Mouse (Mus musculus): ENCODE measurements around the gene Ctdspl. TPM values are rescaled to one million over a fixed set of nuclear protein-coding genes. Genes with fewer than 3 reads are reported as not detected.

Gene Ctdspl
- polyA plus RNA-seq (2014; fragmentation: Nextera tagmentation; extraction: Ambion mirVana) = 21.3 and 22.1 TPM in 2 replicates

DNA sequence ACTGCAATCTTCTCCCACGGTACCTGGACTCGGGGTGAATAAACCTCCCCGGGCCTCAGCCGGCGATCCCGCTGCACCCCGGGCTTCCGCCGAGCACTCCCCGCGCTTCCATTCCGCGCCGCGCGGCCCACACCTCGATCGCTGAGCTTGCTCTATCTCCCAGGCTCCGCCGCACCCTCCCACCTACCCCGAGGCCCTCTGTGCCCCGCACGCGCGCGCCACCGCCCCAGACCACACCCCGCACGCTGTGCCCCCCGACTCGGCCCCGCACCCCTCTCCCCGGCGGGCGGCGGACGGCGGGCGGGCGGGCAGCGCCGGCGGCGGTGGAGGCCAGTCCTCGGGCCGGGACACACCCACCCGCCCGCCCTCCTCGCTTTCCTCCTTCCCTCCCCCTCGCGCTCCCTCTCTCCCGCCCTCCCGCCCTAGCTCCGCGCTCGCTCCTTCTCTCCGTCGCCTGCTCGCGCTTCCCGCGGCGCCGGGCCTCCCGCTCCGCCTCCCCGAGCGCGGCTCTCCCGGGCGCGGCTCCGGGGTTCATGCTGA lies at the start of gene Ctdspl:
TSS of gene Ctdspl (plus strand) at position 343 of the 540 bp plus-strand sequence.
- H3K4me3 ChIP-seq (ENCODE audit: low read depth, low read length) = peak within 1 kb of the TSS; percentile 88
- H3K36me3 ChIP-seq (ENCODE audit: control insufficient read depth, insufficient read depth, low read length) = 0 out of 2 replicates have a peak, but pooled peaks cover 5% of the 10 kb centered on the region
- peak; percentile 41 for ATAC-seq (replicated peaks; ENCODE audit: low FRiP score, low TSS enrichment, low read depth)
- H3K4me2 ChIP-seq (ENCODE audit: low read length) = peak within 1 kb of the TSS; percentile 96
- no peaks in the 10 kb centered on the region for H3K27me3 ChIP-seq (replicated peaks; ENCODE audit: control insufficient read depth, insufficient read depth, low read length)
- WGBS = under 1% methylated on average over 42 of the region's 73 CpGs
- H3K27ac ChIP-seq (ENCODE audit: low read depth) = peak within 1 kb of the TSS; percentile 63
- H3K9me3 ChIP-seq (ENCODE audit: control insufficient read depth, low read length) = no peaks in the 10 kb centered on the region
- peak within 1 kb of the TSS; percentile 66 for H3K9ac ChIP-seq (ENCODE audit: low read length)
- H3K4me1 ChIP-seq (replicated peaks; ENCODE audit: control insufficient read depth, insufficient read depth, low read length) = peaks cover 20% of the 10 kb centered on the region
- peak; percentile 85 for DNase-seq (ENCODE audit: low spot score)

DNA sequence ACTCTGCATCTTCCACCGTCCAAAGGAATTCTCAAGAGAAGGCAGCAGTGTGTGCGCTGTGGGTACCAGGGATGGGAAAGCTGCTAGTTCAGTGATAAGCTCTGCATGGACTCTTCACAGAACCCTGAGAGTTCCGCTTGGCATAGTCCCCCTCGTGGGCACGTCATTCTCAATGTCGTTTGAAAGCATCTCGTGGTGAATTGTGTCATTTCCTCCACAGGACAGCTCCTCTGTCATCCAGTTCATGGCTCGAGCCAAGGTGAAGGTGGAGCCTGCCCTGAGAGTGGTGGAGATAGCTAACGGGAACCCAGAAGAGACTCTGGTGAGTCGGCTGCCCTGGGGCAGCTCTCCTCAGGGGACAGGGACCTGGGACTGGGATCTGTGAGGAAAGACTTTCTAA lies 49.4 kb upstream of the Ctdspl start:
- Histone ChIP-seq H3K9me3 (ENCODE audit: control insufficient read depth, low read length) (no peaks in the 10 kb centered on the region), H3K4me1 (replicated peaks; ENCODE audit: control insufficient read depth, insufficient read depth, low read length) (peaks cover 13% of the 10 kb centered on the region), H3K27ac (ENCODE audit: low read depth) (no peak overlapping the region), H3K9ac (ENCODE audit: low read length) (no peak overlapping the region), H3K4me2 (ENCODE audit: low read length) (no peak overlapping the region), H3K4me3 (ENCODE audit: low read depth, low read length) (no peak overlapping the region), H3K36me3 (ENCODE audit: control insufficient read depth, insufficient read depth, low read length) (peaks cover 3% of the 10 kb centered on the region; the same call in 1 of the 2 replicates), H3K27me3 (replicated peaks; ENCODE audit: control insufficient read depth, insufficient read depth, low read length) (no peaks in the 10 kb centered on the region)
- ATAC-seq (replicated peaks; ENCODE audit: low FRiP score, low TSS enrichment, low read depth) (no peak), DNase-seq (ENCODE audit: low spot score) (no peak)
- WGBS = 86% methylated on average over 10 of the region's 10 CpGs

DNA sequence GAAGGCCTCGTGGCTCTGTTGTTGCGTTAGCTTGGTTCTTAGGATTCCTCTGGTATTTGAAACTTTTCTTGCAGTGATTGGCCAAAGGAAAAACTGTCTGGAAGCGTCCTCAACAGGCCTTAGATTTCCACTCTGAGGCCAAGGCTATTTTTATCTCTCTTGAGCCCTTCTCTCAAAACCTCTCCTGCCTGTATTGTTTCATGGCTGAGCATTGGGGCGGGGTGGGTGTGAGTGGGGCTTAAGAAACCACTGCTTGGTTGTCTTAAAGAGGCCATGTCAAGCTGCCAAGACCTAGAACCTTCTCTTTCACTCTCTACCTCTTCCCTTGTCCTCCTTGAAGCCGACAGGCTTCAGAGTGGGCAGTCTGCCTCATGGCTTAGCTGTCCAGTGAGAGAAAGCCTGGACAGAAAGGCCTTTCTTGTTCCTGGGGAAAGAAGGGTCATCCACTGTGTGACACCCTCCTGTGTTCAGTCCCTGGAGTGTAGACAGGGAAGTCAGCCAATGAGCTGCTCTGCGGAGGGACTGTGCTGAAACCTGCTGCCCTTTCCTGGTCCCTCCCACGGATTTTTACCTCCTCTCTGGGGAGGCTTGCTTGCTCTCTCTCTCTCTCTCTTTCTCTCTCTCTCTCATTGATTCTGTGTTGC lies 48.8 kb upstream of the Ctdspl start:
- 74% methylated on average over 7 of the region's 7 CpGs for WGBS
- no peak for ATAC-seq (replicated peaks; ENCODE audit: low FRiP score, low TSS enrichment, low read depth)
- Histone ChIP-seq H3K9ac (ENCODE audit: low read length) (no peak overlapping the region), H3K4me1 (replicated peaks; ENCODE audit: control insufficient read depth, insufficient read depth, low read length) (peaks cover 13% of the 10 kb centered on the region), H3K27me3 (replicated peaks; ENCODE audit: control insufficient read depth, insufficient read depth, low read length) (no peaks in the 10 kb centered on the region), H3K36me3 (ENCODE audit: control insufficient read depth, insufficient read depth, low read length) (no peaks in the 10 kb centered on the region; the same call in 1 of the 2 replicates), H3K4me2 (ENCODE audit: low read length) (no peak overlapping the region), H3K27ac (ENCODE audit: low read depth) (no peak overlapping the region), H3K9me3 (ENCODE audit: control insufficient read depth, low read length) (no peaks in the 10 kb centered on the region), H3K4me3 (ENCODE audit: low read depth, low read length) (no peak overlapping the region)
- DNase-seq (ENCODE audit: low spot score) = no peak

DNA sequence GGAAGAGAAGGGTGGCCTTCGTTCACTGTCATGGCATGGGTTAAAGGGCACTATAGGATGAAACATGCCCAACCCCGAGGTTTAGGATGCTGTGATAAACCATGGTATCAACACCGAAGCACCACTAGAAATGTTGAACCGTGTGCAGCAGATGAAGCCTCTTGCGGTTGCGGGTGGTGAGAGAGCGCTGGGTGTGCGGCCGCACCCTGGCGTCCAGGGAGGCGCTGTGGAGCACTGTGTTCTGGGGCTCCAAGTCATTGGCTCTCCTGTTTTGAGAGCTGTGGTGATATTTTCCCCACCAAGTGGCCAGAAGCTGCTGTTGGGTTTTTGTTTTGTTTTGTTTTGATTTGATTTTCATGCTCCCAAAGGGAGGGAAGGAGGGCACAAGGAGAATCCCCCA lies 47.7 kb upstream of the Ctdspl start:
- no peaks in the 10 kb centered on the region; the same call in 1 of the 2 replicates for H3K36me3 ChIP-seq (ENCODE audit: control insufficient read depth, insufficient read depth, low read length)
- 90% methylated on average over 11 of the region's 11 CpGs for WGBS
- no peaks in the 10 kb centered on the region for H3K9me3 ChIP-seq (ENCODE audit: control insufficient read depth, low read length)

DNA sequence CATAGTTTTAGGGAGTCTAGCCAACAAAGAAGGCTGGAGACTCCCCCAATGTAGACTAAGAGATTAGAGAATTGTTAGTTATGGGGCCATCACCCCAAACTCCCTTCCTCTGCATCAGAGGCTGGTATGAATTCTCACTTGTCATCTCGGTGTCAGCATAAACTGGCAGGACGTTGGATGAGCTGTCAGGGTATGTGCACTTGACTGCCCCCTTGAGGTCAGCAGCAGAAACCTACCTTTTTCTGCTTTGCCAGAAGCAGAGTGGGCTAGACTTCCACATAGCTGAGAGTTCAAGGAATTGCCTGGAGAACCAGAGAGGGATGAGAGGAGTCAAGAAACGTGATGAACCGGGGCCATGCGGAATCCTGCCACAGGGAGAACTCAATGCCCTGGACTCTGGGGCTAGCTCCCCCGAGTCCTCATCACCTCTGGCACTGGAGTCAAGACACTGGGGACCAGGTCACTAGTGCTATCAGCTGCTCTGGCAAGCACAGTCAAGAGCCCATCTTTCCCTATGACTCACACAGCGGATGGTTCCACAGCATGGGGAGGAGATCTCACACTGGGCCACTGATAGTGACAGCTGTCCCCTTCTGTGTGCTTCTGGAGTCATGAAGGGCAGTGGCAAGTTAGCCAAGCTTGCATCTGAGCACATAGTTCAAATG lies 44.8 kb upstream of the Ctdspl start:
- no peaks in the 10 kb centered on the region for H3K9me3 ChIP-seq (ENCODE audit: control insufficient read depth, low read length)
- no peak overlapping the region for H3K27ac ChIP-seq (ENCODE audit: low read depth)
- H3K27me3 ChIP-seq (replicated peaks; ENCODE audit: control insufficient read depth, insufficient read depth, low read length) = no peaks in the 10 kb centered on the region
- H3K36me3 ChIP-seq (ENCODE audit: control insufficient read depth, insufficient read depth, low read length) = no peaks in the 10 kb centered on the region
- no peak for ATAC-seq (replicated peaks; ENCODE audit: low FRiP score, low TSS enrichment, low read depth)
- H3K4me2 ChIP-seq (ENCODE audit: low read length) = no peak overlapping the region
- WGBS = 77% methylated on average over 7 of the region's 7 CpGs
- H3K9ac ChIP-seq (ENCODE audit: low read length) = no peak overlapping the region
- no peak overlapping the region for H3K4me3 ChIP-seq (ENCODE audit: low read depth, low read length)
- no peak for DNase-seq (ENCODE audit: low spot score)
- H3K4me1 ChIP-seq (replicated peaks; ENCODE audit: control insufficient read depth, insufficient read depth, low read length) = no peaks in the 10 kb centered on the region

More for the DNA sequence above, 47.7 kb upstream of the Ctdspl start:
- no peak overlapping the region for H3K4me2 ChIP-seq (ENCODE audit: low read length)
- H3K27me3 ChIP-seq (replicated peaks; ENCODE audit: control insufficient read depth, insufficient read depth, low read length) = no peaks in the 10 kb centered on the region
- no peak for ATAC-seq (replicated peaks; ENCODE audit: low FRiP score, low TSS enrichment, low read depth)
- no peak overlapping the region for H3K9ac ChIP-seq (ENCODE audit: low read length)
- no peak overlapping the region for H3K4me3 ChIP-seq (ENCODE audit: low read depth, low read length)
- H3K27ac ChIP-seq (ENCODE audit: low read depth) = no peak overlapping the region
- peaks cover 13% of the 10 kb centered on the region for H3K4me1 ChIP-seq (replicated peaks; ENCODE audit: control insufficient read depth, insufficient read depth, low read length)
- DNase-seq (ENCODE audit: low spot score) = no peak

DNA sequence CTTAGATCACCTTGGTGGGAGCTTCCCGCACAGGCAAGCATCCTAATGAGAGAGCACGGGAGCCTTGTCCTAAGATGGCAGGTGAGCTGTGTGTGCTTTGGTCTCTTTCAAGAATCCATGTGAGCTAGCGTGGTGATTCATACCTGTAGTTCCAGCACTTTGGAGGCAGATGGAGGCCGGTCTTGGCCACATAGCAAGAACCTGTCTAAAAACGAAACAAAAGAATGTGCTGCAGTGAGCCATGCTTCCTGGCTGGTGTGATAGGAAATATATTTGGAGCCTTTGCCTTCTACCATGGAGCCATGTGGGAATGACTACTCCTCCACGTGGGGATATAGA lies 44.3 kb upstream of the Ctdspl start:
- H3K27ac ChIP-seq (ENCODE audit: low read depth) = no peak overlapping the region
- no peak for DNase-seq (ENCODE audit: low spot score)
- H3K9ac ChIP-seq (ENCODE audit: low read length) = no peak overlapping the region
- H3K4me2 ChIP-seq (ENCODE audit: low read length) = no peak overlapping the region
- H3K9me3 ChIP-seq (ENCODE audit: control insufficient read depth, low read length) = no peaks in the 10 kb centered on the region
- no peaks in the 10 kb centered on the region for H3K36me3 ChIP-seq (ENCODE audit: control insufficient read depth, insufficient read depth, low read length)
- no peaks in the 10 kb centered on the region for H3K4me1 ChIP-seq (replicated peaks; ENCODE audit: control insufficient read depth, insufficient read depth, low read length)
- H3K27me3 ChIP-seq (replicated peaks; ENCODE audit: control insufficient read depth, insufficient read depth, low read length) = no peaks in the 10 kb centered on the region
- WGBS = 77% methylated on average over 6 of the region's 6 CpGs
- ATAC-seq (replicated peaks; ENCODE audit: low FRiP score, low TSS enrichment, low read depth) = no peak
- H3K4me3 ChIP-seq (ENCODE audit: low read depth, low read length) = no peak overlapping the region

DNA sequence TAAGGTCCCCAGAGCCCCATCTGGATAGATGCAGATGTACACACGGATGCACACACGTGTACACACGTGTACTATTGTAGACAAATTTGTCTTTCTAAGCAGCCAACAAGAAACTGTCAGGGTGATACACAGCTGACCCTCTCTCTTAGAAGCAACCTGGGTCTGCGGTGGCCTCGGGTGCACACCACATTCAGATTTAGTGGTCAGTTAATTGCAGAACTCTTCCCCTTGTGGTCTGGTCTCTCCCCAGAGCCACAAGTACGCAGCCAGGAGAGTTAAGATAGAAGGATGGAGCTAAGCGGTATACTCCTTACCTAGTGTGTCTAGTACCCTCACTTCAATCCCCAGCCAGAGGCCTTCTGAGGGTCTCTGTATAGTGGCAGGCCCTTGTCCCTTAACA lies 43.1 kb upstream of the Ctdspl start:
- Histone ChIP-seq H3K4me1 (replicated peaks; ENCODE audit: control insufficient read depth, insufficient read depth, low read length) (no peaks in the 10 kb centered on the region), H3K4me2 (ENCODE audit: low read length) (no peak overlapping the region), H3K27me3 (replicated peaks; ENCODE audit: control insufficient read depth, insufficient read depth, low read length) (no peaks in the 10 kb centered on the region), H3K9ac (ENCODE audit: low read length) (no peak overlapping the region), H3K36me3 (ENCODE audit: control insufficient read depth, insufficient read depth, low read length) (no peaks in the 10 kb centered on the region; the same call in 1 of the 2 replicates), H3K4me3 (ENCODE audit: low read depth, low read length) (no peak overlapping the region), H3K9me3 (ENCODE audit: control insufficient read depth, low read length) (no peaks in the 10 kb centered on the region), H3K27ac (ENCODE audit: low read depth) (no peak overlapping the region)
- no peak for ATAC-seq (replicated peaks; ENCODE audit: low FRiP score, low TSS enrichment, low read depth)
- no peak for DNase-seq (ENCODE audit: low spot score)
- 94% methylated on average over 7 of the region's 7 CpGs for WGBS

DNA sequence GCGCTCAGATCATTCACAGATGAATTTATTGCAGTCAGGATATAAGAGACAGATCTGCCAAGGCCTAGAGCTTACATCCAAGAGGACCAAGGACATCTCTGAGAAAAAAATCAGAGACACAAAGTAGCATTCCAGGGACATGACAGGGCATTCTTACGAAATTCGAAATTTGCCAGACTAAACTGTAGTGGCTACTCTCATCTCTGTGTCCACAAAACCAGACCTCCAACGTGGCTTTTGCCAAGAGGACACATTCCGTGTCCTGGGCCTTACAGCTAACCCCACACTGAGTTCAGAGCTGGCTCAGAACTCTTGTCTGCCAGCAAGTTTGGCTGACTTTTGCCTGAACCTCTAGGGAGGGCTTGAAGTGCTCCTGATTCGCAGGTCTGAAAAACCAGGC lies 40.5 kb upstream of the Ctdspl start:
- no peaks in the 10 kb centered on the region; the same call in 1 of the 2 replicates for H3K36me3 ChIP-seq (ENCODE audit: control insufficient read depth, insufficient read depth, low read length)
- DNase-seq (ENCODE audit: low spot score) (no peak), ATAC-seq (replicated peaks; ENCODE audit: low FRiP score, low TSS enrichment, low read depth) (no peak)
- H3K9me3 ChIP-seq (ENCODE audit: control insufficient read depth, low read length) = no peaks in the 10 kb centered on the region
- peaks cover 3% of the 10 kb centered on the region for H3K4me1 ChIP-seq (replicated peaks; ENCODE audit: control insufficient read depth, insufficient read depth, low read length)
- H3K27ac ChIP-seq (ENCODE audit: low read depth) = no peak overlapping the region
- H3K4me3 ChIP-seq (ENCODE audit: low read depth, low read length) = no peak overlapping the region
- WGBS = 73% methylated on average over 6 of the region's 6 CpGs
- no peaks in the 10 kb centered on the region for H3K27me3 ChIP-seq (replicated peaks; ENCODE audit: control insufficient read depth, insufficient read depth, low read length)
- no peak overlapping the region for H3K4me2 ChIP-seq (ENCODE audit: low read length)
- no peak overlapping the region for H3K9ac ChIP-seq (ENCODE audit: low read length)
